Mouse (Mus musculus) midbrain, embryonic 16.5 days (tissue): ENCODE measurements at regions not wholly inside any gene's neighbourhood (a gene's known extent, or its start where the extent isn't known, plus 50 kb on each side); places are given as distances from the start of the nearest gene placed in this dataset.
A peak's percentile ranks its signal among the peaks of the same experiment; 100 is the strongest.

ENCODE experiments used
- ATAC-seq: fragments of 200-750 bp; cut with Nextera tagmentation; 2 replicates; pipeline ENCODE4 v1.8.0; 2017; ENCODE audit warnings: moderate TSS enrichment
- H3K27ac ChIP-seq: fragments of 300-500 bp; sonication (generic); 2 replicates; pipeline ENCODE4 v1.5.1; 2014; ENCODE audit warnings: mild to moderate bottlenecking, low read length, mixed read lengths
- H3K27me3 ChIP-seq: fragments of 300-500 bp; sonication (generic); 2 replicates; pipeline ENCODE4 v1.6.1; 2014; ENCODE audit warnings: low read depth, low read length, mixed read lengths; ENCODE audit not compliant: control insufficient read depth, insufficient read depth
- H3K36me3 ChIP-seq: fragments of 300-500 bp; sonication (generic); 2 replicates; pipeline ENCODE4 v1.6.1; 2014; ENCODE audit warnings: mild to moderate bottlenecking, low read length, moderate library complexity, mixed read lengths; ENCODE audit not compliant: control insufficient read depth, insufficient read depth
- H3K4me1 ChIP-seq: fragments of 300-500 bp; sonication (generic); 2 replicates; pipeline ENCODE4 v1.6.1; 2014; ENCODE audit warnings: mild to moderate bottlenecking, low read length, mixed read lengths; ENCODE audit not compliant: control insufficient read depth, insufficient read depth
- H3K4me2 ChIP-seq: fragments of 300-500 bp; sonication (generic); 2 replicates; pipeline ENCODE4 v1.6.1; 2014; ENCODE audit warnings: mild to moderate bottlenecking, low read length, mixed read lengths
- H3K4me3 ChIP-seq: fragments of 300-500 bp; sonication (generic); 2 replicates; pipeline ENCODE4 v1.5.1; 2014; ENCODE audit warnings: low read depth, mild to moderate bottlenecking, low read length, moderate library complexity, mixed read lengths
- H3K9ac ChIP-seq: fragments of 300-500 bp; sonication (generic); 2 replicates; pipeline ENCODE4 v1.6.1; 2014; ENCODE audit warnings: low read depth, low read length, mixed read lengths
- H3K9me3 ChIP-seq: fragments of 300-500 bp; sonication (generic); replicated peaks from 2 replicates; pipeline ENCODE4 v1.6.1; 2014; ENCODE audit warnings: mild to moderate bottlenecking, low read length, mixed read lengths; ENCODE audit not compliant: control insufficient read depth, poor library complexity, severe bottlenecking
- WGBS: fragments of 180-500 bp; shearing (Covaris S2); extraction: QIAGEN DNeasy Blood & Tissue Kit; methylation state at CpG from one replicate; pipeline ENCODE4 v1.1.7; 2014; 5-methylcytosine and 5-hydroxymethylcytosine counted together

- Histone ChIP-seq H3K4me2 (no peak overlapping the region), H3K27ac (no peak overlapping the region), H3K4me3 (no peak overlapping the region), H3K36me3 (no peaks in the 10 kb centered on the region), H3K9ac (no peak overlapping the region), H3K27me3 (no peaks in the 10 kb centered on the region), H3K4me1 (no peaks in the 10 kb centered on the region), H3K9me3 (no peaks in the 10 kb centered on the region)
- ATAC-seq, result no peak
- WGBS, result 79% methylated on average over 3 of the region's 3 CpGs
Measured at GRCm38 (mm10) chr3:126276008-126276700, 87.3 kb upstream of the Arsj start.

- peak; percentile 48 for ATAC-seq
- no peak overlapping the region for H3K4me3 ChIP-seq
- H3K4me1 ChIP-seq, result no peaks in the 10 kb centered on the region
- no peak overlapping the region for H3K4me2 ChIP-seq
- H3K9me3 ChIP-seq, result no peaks in the 10 kb centered on the region
- H3K9ac ChIP-seq, result no peak overlapping the region
- 66% methylated on average over 7 of the region's 7 CpGs for WGBS
- no peaks in the 10 kb centered on the region for H3K27me3 ChIP-seq
- H3K36me3 ChIP-seq, result no peaks in the 10 kb centered on the region
- 0 out of 2 replicates have a peak overlapping the region, but pooled peaks have one; percentile 8 for H3K27ac ChIP-seq
Measured at GRCm38 (mm10) chr3:126284294-126285090, 79.0 kb upstream of the Arsj start.

GRCm38 (mm10) chr3:126292259-126292658 lies 71.2 kb upstream of the Arsj start:
- no peak overlapping the region for H3K9ac ChIP-seq
- no peak for ATAC-seq
- no peaks in the 10 kb centered on the region for H3K4me1 ChIP-seq
- H3K4me3 ChIP-seq, result no peak overlapping the region
- H3K27me3 ChIP-seq, result no peaks in the 10 kb centered on the region
- no peak overlapping the region for H3K27ac ChIP-seq
- H3K4me2 ChIP-seq, result no peak overlapping the region
- H3K36me3 ChIP-seq, result no peaks in the 10 kb centered on the region
- WGBS, result 78% methylated on average over 5 of the region's 5 CpGs
- H3K9me3 ChIP-seq, result no peaks in the 10 kb centered on the region

GRCm38 (mm10) chr3:126292830-126293229 lies 70.7 kb upstream of the Arsj start:
- H3K27me3 ChIP-seq, result no peaks in the 10 kb centered on the region
- no peaks in the 10 kb centered on the region for H3K9me3 ChIP-seq
- ATAC-seq, result no peak
- H3K27ac ChIP-seq, result no peak overlapping the region
- H3K36me3 ChIP-seq, result no peaks in the 10 kb centered on the region
- 92% methylated on average over 1 of the region's 1 CpGs for WGBS
- H3K4me2 ChIP-seq, result no peak overlapping the region
- H3K9ac ChIP-seq, result no peak overlapping the region
- no peaks in the 10 kb centered on the region for H3K4me1 ChIP-seq
- H3K4me3 ChIP-seq, result no peak overlapping the region

GRCm38 (mm10) chr3:126293645-126294044 lies 69.8 kb upstream of the Arsj start:
- H3K4me3 ChIP-seq, result no peak overlapping the region
- WGBS, result 90% methylated on average over 4 of the region's 4 CpGs
- H3K27ac ChIP-seq, result no peak overlapping the region
- H3K9me3 ChIP-seq, result no peaks in the 10 kb centered on the region
- H3K9ac ChIP-seq, result no peak overlapping the region
- no peaks in the 10 kb centered on the region for H3K36me3 ChIP-seq
- H3K4me1 ChIP-seq, result no peaks in the 10 kb centered on the region
- no peak overlapping the region for H3K4me2 ChIP-seq
- no peak for ATAC-seq
- no peaks in the 10 kb centered on the region for H3K27me3 ChIP-seq

- Histone ChIP-seq H3K27me3 (no peaks in the 10 kb centered on the region), H3K4me2 (no peak overlapping the region), H3K27ac (no peak overlapping the region), H3K9ac (no peak overlapping the region), H3K4me1 (no peaks in the 10 kb centered on the region), H3K9me3 (no peaks in the 10 kb centered on the region), H3K36me3 (no peaks in the 10 kb centered on the region), H3K4me3 (no peak overlapping the region)
- WGBS, result 86% methylated on average over 1 of the region's 1 CpGs
- ATAC-seq, result no peak
Measured at GRCm38 (mm10) chr3:126295932-126296331, 67.6 kb upstream of the Arsj start.

GRCm38 (mm10) chr3:126299257-126299656 lies 64.2 kb upstream of the Arsj start:
- no peak overlapping the region for H3K4me2 ChIP-seq
- 61% methylated on average over 3 of the region's 3 CpGs for WGBS
- no peak overlapping the region for H3K4me3 ChIP-seq
- H3K36me3 ChIP-seq, result no peaks in the 10 kb centered on the region
- peak; percentile 17; the same call in 1 of the 2 replicates for ATAC-seq
- no peaks in the 10 kb centered on the region for H3K27me3 ChIP-seq
- H3K4me1 ChIP-seq, result no peaks in the 10 kb centered on the region
- H3K9ac ChIP-seq, result no peak overlapping the region
- no peak overlapping the region for H3K27ac ChIP-seq
- H3K9me3 ChIP-seq, result no peaks in the 10 kb centered on the region

GRCm38 (mm10) chr3:126308303-126308702 lies 55.2 kb upstream of the Arsj start:
- Histone ChIP-seq H3K4me3 (no peak overlapping the region), H3K4me1 (no peaks in the 10 kb centered on the region), H3K36me3 (no peaks in the 10 kb centered on the region), H3K9me3 (no peaks in the 10 kb centered on the region), H3K9ac (no peak overlapping the region), H3K4me2 (no peak overlapping the region), H3K27ac (no peak overlapping the region), H3K27me3 (no peaks in the 10 kb centered on the region)
- no peak for ATAC-seq
